Mouse (Mus musculus) cerebellum, adult 8-10 months (tissue): ENCODE results near the gene Dpp9.

Source experiments
- DNase-seq: peaks from one replicate; pipeline ENCODE4 v3.0.0; 2022

Gene Dpp9

GRCm38 (mm10) chr17:56226566-56226965 is 7.9 kb upstream of the Dpp9 start:
- no peak for DNase-seq

DNA sequence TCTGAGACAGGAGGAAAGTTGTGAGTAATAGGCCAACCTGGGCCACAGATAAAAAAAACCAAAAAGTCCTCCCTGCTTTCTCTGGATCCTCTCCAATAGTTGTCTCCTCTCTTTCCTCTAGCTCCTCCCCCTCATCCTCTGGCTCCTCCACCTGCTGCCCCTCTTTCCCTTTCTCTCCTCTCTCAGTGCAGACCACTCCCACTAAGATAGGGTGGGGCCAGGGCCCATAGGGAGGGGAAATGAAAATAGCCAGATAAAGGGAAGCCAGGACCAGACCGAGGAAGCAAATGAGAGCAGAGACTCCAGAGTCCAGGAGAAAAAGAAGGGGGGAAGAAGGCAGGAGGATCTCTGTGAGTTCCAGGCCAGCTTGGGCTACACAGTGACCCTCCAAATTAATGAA is 6.2 kb upstream of the Dpp9 start:
- DNase-seq, result no peak

GRCm38 (mm10) chr17:56219805-56220204 is 1.1 kb upstream of the Dpp9 start:
- no peak for DNase-seq

DNA sequence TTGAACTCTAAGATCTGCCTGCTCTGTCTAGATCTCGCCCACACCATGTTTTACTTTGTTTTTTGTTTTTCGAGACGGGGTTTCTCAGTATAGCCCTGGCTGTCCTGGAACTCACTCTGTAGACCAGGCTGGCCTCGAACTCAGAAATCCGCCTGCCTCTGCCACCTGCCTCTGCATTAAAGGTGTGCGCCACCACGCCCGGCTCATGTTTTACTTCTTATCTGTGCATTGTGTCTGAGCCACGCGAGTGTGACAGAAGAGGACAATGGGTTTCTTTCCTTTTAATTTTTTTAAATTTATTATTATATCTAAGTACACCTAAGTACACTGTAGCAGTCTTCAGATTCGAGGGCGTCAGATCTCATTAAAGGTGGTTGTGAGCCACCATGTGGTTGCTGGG is 546 bp upstream of the Dpp9 start:
- no peak for DNase-seq

GRCm38 (mm10) chr17:56217670-56218069 is 1.0 kb downstream of the Dpp9 start:
- peak; percentile 34 for DNase-seq

DNA sequence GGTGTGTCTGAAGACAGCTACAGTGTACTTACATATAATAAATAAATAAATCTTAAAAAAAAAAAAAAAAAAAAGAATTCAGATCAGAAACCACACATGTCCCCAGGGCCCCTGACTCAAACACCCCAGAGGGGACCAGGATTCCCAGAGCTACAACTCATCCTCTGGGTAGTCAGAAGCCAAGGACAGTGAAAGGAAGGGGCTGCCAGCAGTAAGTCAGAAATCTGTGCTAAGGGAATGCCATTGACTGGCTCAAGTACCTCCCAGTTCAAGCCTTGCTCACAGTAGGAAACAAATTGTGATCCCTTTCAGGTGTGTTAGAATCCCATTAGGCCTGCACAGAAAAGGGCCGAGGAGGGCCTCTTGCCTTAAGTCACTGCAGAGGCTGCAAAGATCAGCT is 4.5 kb downstream of the Dpp9 start:
- no peak for DNase-seq

GRCm38 (mm10) chr17:56212676-56213075 is 6.0 kb downstream of the Dpp9 start:
- no peak for DNase-seq

GRCm38 (mm10) chr17:56211090-56211489 is 7.6 kb downstream of the Dpp9 start:
- DNase-seq, result no peak

DNA sequence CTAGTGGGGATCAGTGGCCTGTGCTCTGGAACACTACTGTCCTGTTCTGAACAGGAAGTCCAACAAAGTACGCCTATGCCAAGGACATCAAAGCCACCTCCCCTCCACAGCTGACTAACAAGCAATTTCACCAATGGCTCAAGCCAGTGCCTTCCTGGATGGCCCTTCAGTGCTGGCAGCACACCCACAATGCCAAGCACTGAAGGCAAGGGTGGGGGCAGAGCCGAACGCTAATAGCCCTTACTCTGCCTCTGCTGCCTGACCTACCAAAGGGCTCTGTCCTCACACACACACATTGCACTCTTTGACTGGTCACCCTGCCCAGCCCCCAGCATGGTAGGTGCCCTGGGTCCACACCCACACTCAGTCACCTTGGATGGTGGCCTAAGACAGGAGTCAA is 9.9 kb downstream of the Dpp9 start:
- DNase-seq, result no peak

- DNase-seq, result no peak
Measured at GRCm38 (mm10) chr17:56207963-56208530, 10.7 kb downstream of the Dpp9 start.

GRCm38 (mm10) chr17:56206986-56207674 is 11.6 kb downstream of the Dpp9 start:
- no peak for DNase-seq

GRCm38 (mm10) chr17:56206276-56206884 is 12.3 kb downstream of the Dpp9 start:
- DNase-seq, result no peak

GRCm38 (mm10) chr17:56203729-56204128 is 15.0 kb downstream of the Dpp9 start:
- no peak for DNase-seq

DNA sequence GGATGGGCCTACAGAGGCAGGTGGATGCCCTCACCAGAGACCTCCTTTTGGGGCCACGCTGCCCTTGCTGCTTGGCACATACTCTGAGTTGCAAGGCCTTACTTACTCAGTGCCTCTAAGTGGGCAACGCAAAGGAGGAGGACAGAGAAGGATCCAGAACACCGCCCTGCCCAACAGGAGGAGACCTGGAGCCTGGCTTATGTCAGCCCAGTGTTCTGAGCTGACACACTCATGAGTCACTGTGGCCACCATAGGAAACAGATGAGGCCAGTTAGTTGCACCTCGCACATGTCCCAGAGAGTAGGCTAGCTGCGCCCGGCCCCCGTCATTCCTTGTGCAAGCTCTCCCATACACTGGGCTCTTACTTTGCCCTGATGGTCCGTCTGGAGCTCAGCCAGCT is 16.2 kb downstream of the Dpp9 start:
- no peak for DNase-seq

DNA sequence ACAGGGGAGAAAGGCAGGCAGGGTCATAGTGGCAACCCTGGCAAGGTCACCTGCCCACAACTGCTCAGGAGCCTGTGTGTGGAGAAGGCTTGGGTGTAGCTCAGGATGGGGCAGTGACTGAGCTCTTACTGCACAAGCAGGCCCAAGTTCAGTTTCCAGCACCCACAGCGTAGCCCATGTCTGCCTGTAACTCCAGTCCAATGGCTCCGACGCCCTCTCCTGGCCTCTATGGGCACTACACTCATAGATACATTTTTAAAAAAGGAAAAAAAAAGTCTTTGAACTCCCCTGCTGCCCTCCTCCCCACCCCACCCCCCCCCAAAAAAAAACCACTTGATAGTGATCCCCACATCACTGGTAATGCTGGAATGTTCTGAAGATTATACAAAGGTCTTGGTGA is 17.1 kb downstream of the Dpp9 start:
- DNase-seq, result no peak

GRCm38 (mm10) chr17:56200586-56200985 is 18.1 kb downstream of the Dpp9 start:
- no peak for DNase-seq

- DNase-seq, result no peak
Measured at GRCm38 (mm10) chr17:56196860-56197259, 21.8 kb downstream of the Dpp9 start.

DNA sequence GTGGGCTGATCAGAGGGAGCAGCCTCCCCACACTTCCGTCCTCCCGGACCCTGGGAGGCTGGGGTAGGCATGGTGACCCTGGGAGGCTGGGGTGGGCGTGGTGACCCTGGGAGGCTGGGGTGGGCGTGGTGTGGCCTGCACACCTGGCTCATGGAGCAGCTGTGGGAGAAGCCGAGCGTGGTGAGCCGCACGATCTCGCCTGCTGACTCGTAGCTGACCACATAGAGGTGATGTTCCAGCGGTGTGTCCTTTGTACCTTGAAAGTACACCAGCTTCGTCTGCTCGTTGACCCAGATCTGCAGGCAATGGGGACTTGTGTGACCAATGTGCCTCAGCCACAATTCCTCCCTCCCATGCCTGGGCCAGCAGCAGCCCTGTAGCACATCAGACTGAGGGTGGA is 23.9 kb downstream of the Dpp9 start:
- no peak for DNase-seq

DNA sequence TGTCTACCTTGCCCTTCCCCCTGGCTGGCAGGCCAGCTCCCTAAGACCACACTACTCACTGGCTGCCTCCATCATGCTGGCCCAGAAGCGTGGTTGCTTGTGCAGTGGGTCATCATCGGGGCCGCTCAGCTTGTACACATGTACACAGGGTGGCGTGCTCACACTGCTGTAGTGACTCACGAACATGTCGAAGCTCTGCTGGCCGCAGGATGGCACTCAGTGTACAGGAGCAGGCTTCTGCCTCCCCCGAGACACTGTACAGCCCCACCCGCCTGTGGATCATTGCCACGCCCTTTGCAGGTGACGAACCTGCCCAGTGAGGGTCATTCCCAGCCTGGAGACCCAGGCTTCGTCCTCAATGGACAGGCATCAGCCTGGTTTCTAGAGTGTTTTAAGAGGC is 24.3 kb downstream of the Dpp9 start:
- no peak for DNase-seq

GRCm38 (mm10) chr17:56191266-56191665 is 27.4 kb downstream of the Dpp9 start:
- no peak for DNase-seq

DNA sequence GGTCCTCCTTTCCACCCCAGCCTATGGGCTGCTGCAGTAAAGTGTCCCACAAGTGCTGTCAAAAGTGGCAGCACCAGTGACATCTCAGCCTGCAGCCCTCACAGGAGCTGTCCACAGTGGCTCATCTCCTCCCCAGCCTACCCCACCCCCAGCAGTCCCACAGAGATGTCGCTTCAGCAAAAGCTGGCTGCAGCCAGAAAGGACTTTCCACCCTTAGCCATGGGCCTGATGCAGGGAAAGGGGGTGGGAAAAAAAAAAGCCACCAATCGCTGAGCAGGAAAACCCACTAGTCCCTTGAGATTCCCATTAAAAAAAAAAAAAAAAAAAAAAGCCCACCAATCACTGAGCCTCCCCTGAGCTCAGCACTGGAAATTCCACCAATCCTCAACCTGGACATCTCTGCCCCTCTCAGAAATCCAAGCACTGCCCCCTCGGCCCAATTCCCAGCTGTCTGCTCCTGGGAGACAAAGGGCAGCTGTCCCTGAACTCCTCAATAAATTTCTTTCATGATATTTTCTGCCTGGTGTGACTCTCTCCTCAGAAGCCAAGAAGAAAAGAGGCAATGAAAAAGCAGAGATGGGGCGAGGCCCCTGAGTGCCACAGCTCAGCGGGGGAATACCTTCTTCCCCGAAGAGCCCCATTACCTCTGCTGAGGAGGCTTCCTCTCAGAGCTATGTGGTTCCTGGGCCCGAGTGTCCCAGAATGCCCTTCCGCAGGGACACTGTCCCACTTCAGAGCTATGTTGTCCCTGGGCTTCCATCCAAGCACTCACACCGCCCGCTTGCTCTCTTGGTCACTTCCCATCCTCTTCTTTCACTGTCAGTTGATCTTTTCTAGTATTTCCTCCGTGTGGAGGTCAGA is 33.2 kb downstream of the Dpp9 start:
- peak; percentile 25 for DNase-seq

- peak; percentile 94 for DNase-seq
Measured at GRCm38 (mm10) chr17:56183658-56184103, 35.0 kb downstream of the Dpp9 start, which contains the start of gene Mydgf. Gene Mydgf, minus strand, starts transcription at chr17:56183920.

DNA sequence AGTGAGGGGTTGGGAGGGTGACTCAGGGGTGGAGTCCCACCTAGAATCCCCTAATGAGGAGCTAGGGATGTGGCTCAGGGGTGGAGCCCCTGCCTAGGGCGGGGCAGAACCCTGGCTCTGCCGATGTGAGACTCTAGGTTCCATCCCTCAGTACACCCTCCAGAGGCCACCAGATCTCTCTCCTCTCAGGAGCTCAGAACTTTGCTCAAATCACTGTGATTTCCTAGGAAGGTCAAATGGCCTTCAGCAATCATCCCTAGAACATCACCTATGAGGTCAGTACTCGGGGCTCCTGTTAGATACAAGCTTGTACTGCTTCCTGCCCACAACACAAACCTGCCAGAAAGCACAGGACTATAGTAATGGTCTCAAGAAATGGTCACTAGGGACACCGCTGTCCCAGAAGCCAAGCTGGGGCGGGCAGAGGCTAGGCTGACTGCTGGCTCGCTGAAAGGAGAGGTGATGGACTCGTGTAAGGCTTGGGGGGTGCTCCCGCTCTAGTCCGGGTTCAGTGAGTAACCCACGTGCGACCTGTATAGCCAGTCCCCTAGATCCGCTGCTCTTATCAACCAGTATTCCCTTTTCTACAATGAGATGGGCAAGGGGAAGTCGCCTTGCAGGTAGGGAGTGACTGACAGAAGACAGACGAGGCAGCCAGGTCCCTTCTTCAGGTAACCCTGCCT is 35.6 kb downstream of the Dpp9 start:
- no peak for DNase-seq
